Mouse (Mus musculus): ENCODE results near the gene Syne2. TPM values are rescaled to one million over a fixed set of nuclear protein-coding genes. Genes with fewer than 3 reads are reported as not detected.

The Syne2 gene
- polyA plus RNA-seq, 1 experiment from 2014 or later, result 49.6 TPM

- Histone ChIP-seq H3K27me3 (replicated peaks) (no peaks in the 10 kb centered on the region), H3K27ac (replicated peaks) (no peak overlapping the region), H3K4me3 (no peak overlapping the region), H3K4me1 (peaks cover 63% of the 10 kb centered on the region), H3K36me3 (peaks cover 5% of the 10 kb centered on the region; the same call in 1 of the 2 replicates), H3K9ac (no peak overlapping the region), H3K9me3 (no peaks in the 10 kb centered on the region), H3K4me2 (no peak overlapping the region)
- 85% methylated on average over 5 of the region's 5 CpGs for WGBS
- no peak for ATAC-seq (ENCODE audit: extremely low read depth, insufficient number of reproducible peaks, low FRiP score, low TSS enrichment)
Measured at GRCm38 (mm10) chr12:75829616-75830015, 11.7 kb downstream of the Syne2 start.

DNA sequence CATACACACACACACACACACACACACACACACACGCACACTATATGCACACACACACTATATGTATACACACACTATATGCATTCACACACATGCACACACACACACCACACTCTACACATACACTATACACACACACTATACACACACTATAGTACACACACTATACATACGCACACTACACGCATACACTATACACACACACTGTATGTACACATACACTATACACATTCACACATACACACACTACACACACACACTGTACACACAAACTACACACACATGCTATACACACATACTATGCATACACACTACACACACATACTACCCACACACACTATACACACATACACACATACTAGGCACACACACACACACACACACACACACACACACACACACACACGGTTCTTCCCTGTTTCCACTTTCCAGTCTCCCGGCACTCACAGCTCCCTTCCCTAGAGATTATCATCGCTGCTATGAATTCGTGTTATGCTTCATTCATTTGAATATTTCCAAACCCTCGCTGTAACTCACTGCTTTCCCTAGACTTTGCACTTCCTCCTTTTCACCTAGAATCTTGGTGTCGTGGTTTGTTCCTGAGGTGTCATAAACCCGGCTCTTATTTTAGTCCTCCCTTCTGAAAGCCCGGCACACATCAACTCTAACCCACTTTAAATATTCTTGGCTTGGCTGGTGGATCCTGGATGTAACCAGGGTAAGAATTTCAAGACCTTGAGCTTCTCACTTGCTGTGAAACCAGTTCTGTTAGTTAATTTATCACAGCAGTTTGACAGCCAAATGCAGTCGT lies 15.4 kb downstream of the Syne2 start:
- Histone ChIP-seq H3K4me1 (peaks cover 68% of the 10 kb centered on the region), H3K27ac (replicated peaks) (peak overlapping the region; percentile 34), H3K4me2 (peak overlapping the region; percentile 32), H3K36me3 (peaks cover 5% of the 10 kb centered on the region; the same call in 1 of the 2 replicates), H3K27me3 (replicated peaks) (no peaks in the 10 kb centered on the region), H3K9ac (peak overlapping the region; percentile 28; the same call in 1 of the 2 replicates), H3K4me3 (no peak overlapping the region), H3K9me3 (no peaks in the 10 kb centered on the region)
- no peak for ATAC-seq (ENCODE audit: extremely low read depth, insufficient number of reproducible peaks, low FRiP score, low TSS enrichment)
- WGBS, result 45% methylated on average over 12 of the region's 12 CpGs

GRCm38 (mm10) chr12:75833960-75834729 lies 16.2 kb downstream of the Syne2 start:
- ATAC-seq (ENCODE audit: extremely low read depth, insufficient number of reproducible peaks, low FRiP score, low TSS enrichment), result no peak
- no peaks in the 10 kb centered on the region for H3K27me3 ChIP-seq (replicated peaks)
- WGBS, result 70% methylated on average over 14 of the region's 14 CpGs
- H3K4me3 ChIP-seq, result no peak overlapping the region
- peaks cover 76% of the 10 kb centered on the region for H3K4me1 ChIP-seq
- H3K4me2 ChIP-seq, result peak overlapping the region; percentile 32
- no peaks in the 10 kb centered on the region for H3K9me3 ChIP-seq
- H3K27ac ChIP-seq (replicated peaks), result peak overlapping the region; percentile 34
- H3K36me3 ChIP-seq, result peaks cover 5% of the 10 kb centered on the region; the same call in 1 of the 2 replicates
- no peak overlapping the region for H3K9ac ChIP-seq

- H3K27ac ChIP-seq (replicated peaks), result peak overlapping the region; percentile 66
- WGBS, result 11% methylated on average over 11 of the region's 11 CpGs
- H3K4me1 ChIP-seq, result peaks cover 92% of the 10 kb centered on the region
- no peak for ATAC-seq (ENCODE audit: extremely low read depth, insufficient number of reproducible peaks, low FRiP score, low TSS enrichment)
- H3K36me3 ChIP-seq, result no peaks in the 10 kb centered on the region
- peak overlapping the region; percentile 39 for H3K4me3 ChIP-seq
- H3K27me3 ChIP-seq (replicated peaks), result no peaks in the 10 kb centered on the region
- no peaks in the 10 kb centered on the region for H3K9me3 ChIP-seq
- peak overlapping the region; percentile 68 for H3K4me2 ChIP-seq
- H3K9ac ChIP-seq, result peak overlapping the region; percentile 69
Measured at GRCm38 (mm10) chr12:75836524-75836962, 18.6 kb downstream of the Syne2 start.

GRCm38 (mm10) chr12:75837462-75837861 lies 19.5 kb downstream of the Syne2 start:
- WGBS, result 72% methylated on average over 4 of the region's 4 CpGs
- Histone ChIP-seq H3K27me3 (replicated peaks) (no peaks in the 10 kb centered on the region), H3K36me3 (no peaks in the 10 kb centered on the region), H3K4me3 (no peak overlapping the region), H3K4me1 (peaks cover 90% of the 10 kb centered on the region), H3K27ac (replicated peaks) (0 out of 2 replicates have a peak overlapping the region, but pooled peaks have one; percentile 15), H3K4me2 (no peak overlapping the region), H3K9ac (no peak overlapping the region), H3K9me3 (no peaks in the 10 kb centered on the region)
- ATAC-seq (ENCODE audit: extremely low read depth, insufficient number of reproducible peaks, low FRiP score, low TSS enrichment), result no peak

- no peak overlapping the region for H3K4me3 ChIP-seq
- H3K4me2 ChIP-seq, result peak overlapping the region; percentile 17; the same call in 1 of the 2 replicates
- H3K27ac ChIP-seq (replicated peaks), result peak overlapping the region; percentile 70
- H3K36me3 ChIP-seq, result no peaks in the 10 kb centered on the region
- H3K9ac ChIP-seq, result no peak overlapping the region
- H3K4me1 ChIP-seq, result peaks cover 75% of the 10 kb centered on the region
- 47% methylated on average over 11 of the region's 11 CpGs for WGBS
- H3K27me3 ChIP-seq (replicated peaks), result no peaks in the 10 kb centered on the region
- H3K9me3 ChIP-seq, result no peaks in the 10 kb centered on the region
- no peak for ATAC-seq (ENCODE audit: extremely low read depth, insufficient number of reproducible peaks, low FRiP score, low TSS enrichment)
Measured at GRCm38 (mm10) chr12:75839083-75839736, 21.3 kb downstream of the Syne2 start.

GRCm38 (mm10) chr12:75841183-75841582 lies 23.2 kb downstream of the Syne2 start:
- H3K4me3 ChIP-seq, result no peak overlapping the region
- H3K4me1 ChIP-seq, result peaks cover 75% of the 10 kb centered on the region
- no peaks in the 10 kb centered on the region for H3K27me3 ChIP-seq (replicated peaks)
- H3K27ac ChIP-seq (replicated peaks), result no peak overlapping the region
- WGBS, result 69% methylated on average over 7 of the region's 7 CpGs
- no peak for ATAC-seq (ENCODE audit: extremely low read depth, insufficient number of reproducible peaks, low FRiP score, low TSS enrichment)
- H3K36me3 ChIP-seq, result no peaks in the 10 kb centered on the region
- H3K9me3 ChIP-seq, result no peaks in the 10 kb centered on the region
- no peak overlapping the region for H3K4me2 ChIP-seq
- no peak overlapping the region for H3K9ac ChIP-seq

DNA sequence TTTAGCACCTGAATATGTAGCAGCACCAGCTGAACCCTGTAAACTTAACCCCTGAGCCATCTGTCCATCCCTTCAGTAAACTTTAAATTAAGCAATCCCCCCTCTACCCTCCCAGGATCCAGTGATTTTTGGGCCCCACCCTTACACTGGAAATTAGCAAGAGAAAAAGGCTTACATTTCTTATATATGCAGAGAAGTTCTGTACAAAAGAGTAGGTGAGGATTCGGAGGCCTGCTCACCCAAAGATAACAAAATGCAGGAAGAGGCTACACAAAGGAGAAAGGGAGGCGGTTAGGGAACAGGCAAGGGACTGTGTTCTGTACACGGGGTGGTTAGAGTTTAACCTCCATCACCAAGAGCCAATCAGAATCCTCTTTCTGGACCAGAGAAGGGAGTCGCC lies 26.4 kb downstream of the Syne2 start:
- Histone ChIP-seq H3K27me3 (replicated peaks) (no peaks in the 10 kb centered on the region), H3K4me3 (no peak overlapping the region), H3K9me3 (no peaks in the 10 kb centered on the region), H3K4me1 (peaks cover 54% of the 10 kb centered on the region), H3K9ac (no peak overlapping the region), H3K36me3 (no peaks in the 10 kb centered on the region), H3K4me2 (no peak overlapping the region), H3K27ac (replicated peaks) (no peak overlapping the region)
- no peak for ATAC-seq (ENCODE audit: extremely low read depth, insufficient number of reproducible peaks, low FRiP score, low TSS enrichment)
- 58% methylated on average over 4 of the region's 4 CpGs for WGBS

DNA sequence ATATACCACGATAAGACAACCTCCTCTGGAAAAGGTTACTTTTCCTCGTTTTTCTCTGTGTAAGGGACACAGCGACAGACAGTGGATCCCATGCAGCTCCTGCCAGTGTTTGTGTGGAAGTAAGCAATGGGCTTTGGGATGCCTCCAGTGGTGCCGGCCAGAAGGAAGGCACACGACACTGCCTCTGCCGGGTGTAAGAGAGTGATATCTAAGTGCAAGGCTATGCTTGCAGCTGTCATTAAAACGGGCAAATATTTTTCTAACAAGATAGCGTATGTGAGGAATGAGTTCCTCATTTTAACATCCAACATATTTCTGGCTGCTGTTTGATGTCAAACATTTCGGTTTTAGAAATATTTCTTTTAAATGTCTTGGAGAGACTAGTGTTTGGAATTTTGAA lies 27.1 kb downstream of the Syne2 start:
- Histone ChIP-seq H3K36me3 (no peaks in the 10 kb centered on the region), H3K27me3 (replicated peaks) (no peaks in the 10 kb centered on the region), H3K4me3 (no peak overlapping the region), H3K4me2 (no peak overlapping the region; the same call in 1 of the 2 replicates), H3K9ac (no peak overlapping the region), H3K4me1 (peaks cover 49% of the 10 kb centered on the region), H3K27ac (replicated peaks) (peak overlapping the region; percentile 26; the same call in 1 of the 2 replicates), H3K9me3 (no peaks in the 10 kb centered on the region)
- no peak for ATAC-seq (ENCODE audit: extremely low read depth, insufficient number of reproducible peaks, low FRiP score, low TSS enrichment)
- WGBS, result 35% methylated on average over 9 of the region's 9 CpGs

GRCm38 (mm10) chr12:75846513-75846912 lies 28.6 kb downstream of the Syne2 start:
- 68% methylated on average over 12 of the region's 12 CpGs for WGBS
- Histone ChIP-seq H3K4me1 (peaks cover 42% of the 10 kb centered on the region), H3K27ac (replicated peaks) (peak overlapping the region; percentile 42), H3K4me3 (no peak overlapping the region), H3K27me3 (replicated peaks) (no peaks in the 10 kb centered on the region), H3K4me2 (no peak overlapping the region), H3K36me3 (no peaks in the 10 kb centered on the region), H3K9me3 (no peaks in the 10 kb centered on the region), H3K9ac (no peak overlapping the region)
- ATAC-seq (ENCODE audit: extremely low read depth, insufficient number of reproducible peaks, low FRiP score, low TSS enrichment), result no peak

- no peak overlapping the region for H3K9ac ChIP-seq
- peaks cover 61% of the 10 kb centered on the region for H3K4me1 ChIP-seq
- no peaks in the 10 kb centered on the region for H3K36me3 ChIP-seq
- no peaks in the 10 kb centered on the region for H3K27me3 ChIP-seq (replicated peaks)
- ATAC-seq (ENCODE audit: extremely low read depth, insufficient number of reproducible peaks, low FRiP score, low TSS enrichment), result no peak
- H3K4me2 ChIP-seq, result no peak overlapping the region
- WGBS, result 47% methylated on average over 3 of the region's 3 CpGs
- H3K9me3 ChIP-seq, result no peaks in the 10 kb centered on the region
- H3K4me3 ChIP-seq, result no peak overlapping the region
- no peak overlapping the region for H3K27ac ChIP-seq (replicated peaks)
Measured at GRCm38 (mm10) chr12:75850205-75850604, 32.3 kb downstream of the Syne2 start.

Data from heart, embryonic 13.5 days (tissue).